Mouse (Mus musculus): ENCODE results near the gene 2510039O18Rik. TPM values are rescaled to one million over a fixed set of nuclear protein-coding genes. Genes with fewer than 3 reads are reported as not detected.

The 2510039O18Rik gene
- polyA plus RNA-seq (2014; fragmentation: Illumina TruSeq; extraction: RNeasy Lipid Tissue Mini Kit (QIAGEN cat#74804); ENCODE audit: insufficient read depth, low read depth, low replicate concordance): 26.4 TPM

DNA sequence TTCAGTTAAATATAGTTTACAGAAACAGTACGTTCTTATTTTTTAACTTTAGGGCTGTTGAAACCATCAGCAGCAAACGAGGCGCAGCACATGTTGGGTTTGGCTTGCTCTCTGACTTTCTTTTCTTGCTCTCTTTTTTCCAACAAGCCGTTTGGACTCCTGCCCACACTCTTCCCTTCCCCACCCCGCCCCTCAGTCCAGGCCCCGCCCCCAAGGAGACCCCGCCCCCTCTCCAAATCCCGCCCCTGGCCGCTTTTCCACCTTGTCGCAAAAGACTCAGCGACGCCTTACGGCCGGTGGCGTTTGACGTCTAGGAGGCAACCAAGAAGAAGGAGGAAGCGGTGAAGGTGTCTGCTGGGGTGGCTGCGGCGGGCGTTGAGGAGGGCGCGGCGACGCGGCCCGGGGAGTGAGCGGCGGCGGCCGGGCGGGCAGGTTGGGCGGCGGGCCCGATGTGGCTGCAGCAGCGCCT, at the start of gene 2510039O18Rik:
2510039O18Rik (plus strand) TSS at position 320 of the 469 bp plus-strand sequence.

DNA sequence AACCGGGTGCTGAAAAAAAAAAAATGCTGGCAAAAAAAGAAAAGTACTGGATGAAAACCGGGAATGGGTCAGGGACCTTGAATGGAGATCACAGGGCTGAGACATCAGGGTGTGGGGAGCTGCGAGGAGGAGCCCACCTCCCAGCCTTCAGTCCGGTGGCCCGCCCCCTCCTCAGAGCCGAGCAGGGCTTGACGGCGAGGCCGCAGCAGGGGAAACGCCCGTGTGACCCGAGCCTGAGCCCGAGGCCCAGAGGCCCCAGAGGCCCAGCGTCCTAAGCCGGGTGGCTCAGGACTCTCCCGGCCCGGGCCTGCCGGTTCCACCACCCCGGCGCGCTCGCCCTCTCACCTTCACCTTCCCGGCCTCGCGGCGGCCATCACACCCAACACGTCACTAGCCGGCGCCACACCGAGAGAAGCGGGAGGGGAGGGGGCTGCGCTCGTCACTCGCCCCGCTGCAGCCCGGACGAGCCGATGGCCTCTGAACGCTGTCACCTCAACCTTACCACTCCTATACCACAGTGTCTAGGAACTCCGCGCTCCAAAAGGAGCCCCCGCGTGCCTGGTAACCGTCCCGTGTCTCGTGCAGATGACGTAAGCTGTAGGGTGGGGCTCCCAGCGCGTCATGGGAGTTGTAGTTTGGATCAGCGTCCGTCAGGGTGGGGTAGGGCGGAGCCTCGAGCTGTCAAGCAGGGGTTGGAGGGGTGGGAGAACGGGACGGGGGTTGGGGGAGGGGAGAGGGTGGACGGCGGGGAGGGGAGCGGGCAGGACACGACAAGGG, 36.2 kb upstream of the 2510039O18Rik start, which contains the start of gene Mfn2:
Mfn2 (minus strand) TSS at position 392 of the 777 bp plus-strand sequence.

DNA sequence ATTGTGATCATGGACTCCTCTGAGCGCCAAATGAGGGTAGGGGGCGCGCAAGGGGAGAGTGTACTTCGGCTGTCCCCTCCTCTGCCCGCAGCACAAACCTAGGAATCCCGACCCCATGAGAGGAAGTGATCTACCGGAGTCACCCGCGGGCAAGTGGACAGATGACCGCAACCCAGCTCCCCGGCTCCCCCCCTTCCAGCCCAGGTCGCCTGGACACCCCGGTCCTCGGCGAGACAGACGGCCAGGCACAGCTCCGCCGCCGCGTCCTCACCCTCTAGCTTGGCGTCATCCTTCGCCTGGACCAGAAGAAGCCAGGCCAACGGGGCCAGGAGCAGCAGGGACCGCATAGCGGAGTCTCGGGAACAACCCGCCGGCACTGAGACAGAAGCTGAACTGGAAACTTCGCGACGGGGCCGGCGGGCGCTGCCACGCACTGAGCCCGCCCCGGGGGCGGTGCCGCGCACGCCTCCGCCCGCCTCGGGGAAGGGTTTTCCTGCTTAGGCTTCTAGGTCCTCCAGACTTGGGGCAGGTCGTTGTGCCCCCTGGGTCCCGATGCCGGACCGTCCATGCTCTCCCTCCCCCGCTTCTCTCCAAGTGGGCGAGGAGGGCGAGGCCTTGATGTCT, 4.3 kb upstream of the 2510039O18Rik start, which contains the start of gene Plod1:
Plod1 (minus strand) TSS at position 437 of the 624 bp plus-strand sequence.

DNA sequence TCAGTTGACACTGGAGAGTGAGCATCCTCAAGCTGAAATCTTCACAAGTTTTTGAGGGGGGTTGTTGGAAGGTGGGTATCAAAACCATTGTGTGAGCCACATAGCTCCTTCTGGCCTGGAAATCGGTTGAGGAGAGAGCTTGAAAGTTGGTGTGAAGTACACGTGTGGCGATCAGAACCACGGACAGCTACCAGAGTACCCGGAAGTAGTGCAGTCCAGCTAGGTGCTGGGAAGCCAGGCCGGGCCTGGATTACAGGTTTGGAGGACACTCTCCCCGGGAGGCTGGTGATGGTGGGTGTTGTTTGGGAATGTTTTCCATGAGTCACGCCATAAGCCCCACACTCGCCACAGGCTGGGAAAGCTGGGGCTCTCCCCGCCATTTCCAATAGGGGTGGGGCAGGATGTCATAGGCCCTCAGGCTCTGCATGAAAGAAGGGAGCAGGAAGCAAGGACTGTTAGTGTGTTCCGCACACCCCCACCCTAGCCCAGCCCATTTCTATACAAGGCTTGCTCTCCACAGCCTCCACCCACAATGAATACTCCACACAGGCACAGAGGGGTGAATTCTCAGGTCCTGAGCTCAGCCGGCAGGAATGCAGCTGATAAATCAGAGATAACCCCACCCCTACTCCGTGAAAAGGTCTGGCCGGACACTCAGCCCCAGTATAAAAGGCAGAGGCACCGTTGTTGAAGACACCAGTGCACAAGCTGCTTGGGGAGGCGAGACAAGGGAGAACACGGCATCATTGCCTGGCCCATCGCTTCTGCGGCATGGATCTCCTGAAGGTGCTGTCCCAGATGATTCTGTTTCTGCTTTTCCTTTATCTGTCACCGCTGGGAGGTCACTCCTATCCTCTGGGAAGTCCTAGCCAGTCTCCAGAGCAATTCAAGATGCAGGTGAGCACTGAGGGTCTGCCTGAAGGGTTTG, 44.8 kb downstream of the 2510039O18Rik start, which contains the start of gene Nppb:
Nppb (plus strand) TSS at position 584 of the 928 bp plus-strand sequence.

Other genes with a start within 250 kb of the 2510039O18Rik start
- not detected for gene Zfp534, start 238.3 kb upstream of the 2510039O18Rik start, polyA plus RNA-seq (2014; fragmentation: Illumina TruSeq; extraction: RNeasy Lipid Tissue Mini Kit (QIAGEN cat#74804); ENCODE audit: insufficient read depth, low read depth, low replicate concordance)
- gene Zfp984, start 131.1 kb upstream of the 2510039O18Rik start, polyA plus RNA-seq (2014; fragmentation: Illumina TruSeq; extraction: RNeasy Lipid Tissue Mini Kit (QIAGEN cat#74804); ENCODE audit: insufficient read depth, low read depth, low replicate concordance): 13.0 TPM
- gene Zfp933, start 92.5 kb upstream of the 2510039O18Rik start, polyA plus RNA-seq (2014; fragmentation: Illumina TruSeq; extraction: RNeasy Lipid Tissue Mini Kit (QIAGEN cat#74804); ENCODE audit: insufficient read depth, low read depth, low replicate concordance): 3.1 TPM
- gene Miip, start 72.1 kb upstream of the 2510039O18Rik start, polyA plus RNA-seq (2014; fragmentation: Illumina TruSeq; extraction: RNeasy Lipid Tissue Mini Kit (QIAGEN cat#74804); ENCODE audit: insufficient read depth, low read depth, low replicate concordance): 19.0 TPM
- gene Fv1, start 71.9 kb upstream of the 2510039O18Rik start, polyA plus RNA-seq (2014; fragmentation: Illumina TruSeq; extraction: RNeasy Lipid Tissue Mini Kit (QIAGEN cat#74804); ENCODE audit: insufficient read depth, low read depth, low replicate concordance): 2.6 TPM
- gene Mfn2, start 36.2 kb upstream of the 2510039O18Rik start, polyA plus RNA-seq (2014; fragmentation: Illumina TruSeq; extraction: RNeasy Lipid Tissue Mini Kit (QIAGEN cat#74804); ENCODE audit: insufficient read depth, low read depth, low replicate concordance): 20.6 TPM
- gene Plod1, start 4.1 kb upstream of the 2510039O18Rik start, polyA plus RNA-seq (2014; fragmentation: Illumina TruSeq; extraction: RNeasy Lipid Tissue Mini Kit (QIAGEN cat#74804); ENCODE audit: insufficient read depth, low read depth, low replicate concordance): 16.9 TPM
- 0.69 TPM for gene Nppb, start 44.9 kb downstream of the 2510039O18Rik start, polyA plus RNA-seq (2014; fragmentation: Illumina TruSeq; extraction: RNeasy Lipid Tissue Mini Kit (QIAGEN cat#74804); ENCODE audit: insufficient read depth, low read depth, low replicate concordance)
- gene Nppa, start 59.8 kb downstream of the 2510039O18Rik start, polyA plus RNA-seq (2014; fragmentation: Illumina TruSeq; extraction: RNeasy Lipid Tissue Mini Kit (QIAGEN cat#74804); ENCODE audit: insufficient read depth, low read depth, low replicate concordance): 73.5 TPM
- 4.0 TPM for gene Clcn6, start 97.9 kb downstream of the 2510039O18Rik start, polyA plus RNA-seq (2014; fragmentation: Illumina TruSeq; extraction: RNeasy Lipid Tissue Mini Kit (QIAGEN cat#74804); ENCODE audit: insufficient read depth, low read depth, low replicate concordance)
- 11.0 TPM for gene Mthfr, start 98.2 kb downstream of the 2510039O18Rik start, polyA plus RNA-seq (2014; fragmentation: Illumina TruSeq; extraction: RNeasy Lipid Tissue Mini Kit (QIAGEN cat#74804); ENCODE audit: insufficient read depth, low read depth, low replicate concordance)
- gene Agtrap, start 147.1 kb downstream of the 2510039O18Rik start, polyA plus RNA-seq (2014; fragmentation: Illumina TruSeq; extraction: RNeasy Lipid Tissue Mini Kit (QIAGEN cat#74804); ENCODE audit: insufficient read depth, low read depth, low replicate concordance): 16.5 TPM
- 13.9 TPM for gene Mad2l2, start 189.5 kb downstream of the 2510039O18Rik start, polyA plus RNA-seq (2014; fragmentation: Illumina TruSeq; extraction: RNeasy Lipid Tissue Mini Kit (QIAGEN cat#74804); ENCODE audit: insufficient read depth, low read depth, low replicate concordance)
- 0.10 TPM for gene Draxin, start 189.8 kb downstream of the 2510039O18Rik start, polyA plus RNA-seq (2014; fragmentation: Illumina TruSeq; extraction: RNeasy Lipid Tissue Mini Kit (QIAGEN cat#74804); ENCODE audit: insufficient read depth, low read depth, low replicate concordance)
- gene Fbxo6, start 211.2 kb downstream of the 2510039O18Rik start, polyA plus RNA-seq (2014; fragmentation: Illumina TruSeq; extraction: RNeasy Lipid Tissue Mini Kit (QIAGEN cat#74804); ENCODE audit: insufficient read depth, low read depth, low replicate concordance): 47.4 TPM
- 7.6 TPM for gene Fbxo44, start 219.6 kb downstream of the 2510039O18Rik start, polyA plus RNA-seq (2014; fragmentation: Illumina TruSeq; extraction: RNeasy Lipid Tissue Mini Kit (QIAGEN cat#74804); ENCODE audit: insufficient read depth, low read depth, low replicate concordance)
- gene Fbxo2, start 219.7 kb downstream of the 2510039O18Rik start, polyA plus RNA-seq (2014; fragmentation: Illumina TruSeq; extraction: RNeasy Lipid Tissue Mini Kit (QIAGEN cat#74804); ENCODE audit: insufficient read depth, low read depth, low replicate concordance): 3.5 TPM

Data from lung, adult 10 weeks (tissue).